Mouse (Mus musculus) layer of hippocampus, adult 8-10 months (tissue): ENCODE data around the gene Clec4b2. TPM values are rescaled to one million over a fixed set of nuclear protein-coding genes. Genes with fewer than 3 reads are reported as not detected.

Source experiments
- total RNA-seq, 4 experiments: library from RNA; stranded (reverse); gene quantifications; 2 replicates each; pipeline ENCODE4 v1.2.4; 2022

Clec4b2 gene
- total RNA-seq, 4 experiments from 2014 or later: 0.65 TPM; not detected in 3

Other genes with a start within 250 kb of the Clec4b2 start
- 1 to 10 TPM in 1 of 4 experiments, under 1 TPM in 3; 0.73 to 1.1 (median 0.95) TPM for gene Clec4a3, start 220.4 kb upstream of the Clec4b2 start, total RNA-seq
- gene Clec4a4, start 182.5 kb upstream of the Clec4b2 start, total RNA-seq: not detected
- gene Clec4b1, start 122.9 kb upstream of the Clec4b2 start, total RNA-seq: not detected
- 1 to 10 TPM; 2.9 to 3.8 (median 3.2) TPM for gene Clec4a2, start 66.5 kb upstream of the Clec4b2 start, total RNA-seq
- not detected for gene Clec4n, start 57.0 kb downstream of the Clec4b2 start, total RNA-seq
- not detected for gene Clec4d, start 89.2 kb downstream of the Clec4b2 start, total RNA-seq
- gene Clec4e, start 117.0 kb downstream of the Clec4b2 start, total RNA-seq: not detected
- not detected for gene Vmn2r19, start 135.4 kb downstream of the Clec4b2 start, total RNA-seq
- gene Vmn2r20, start 245.2 kb downstream of the Clec4b2 start, total RNA-seq: not detected